Mouse (Mus musculus): ENCODE results near the gene Npy. TPM values are rescaled to one million over a fixed set of nuclear protein-coding genes. Genes with fewer than 3 reads are reported as not detected.
A peak's percentile ranks its signal among the peaks of the same experiment; 100 is the strongest.

The Npy gene
- 1.1 and 1.3 TPM in 2 replicates for polyA plus RNA-seq (2015; fragmentation: Nextera tagmentation; extraction: Ambion mirVana)

DNA sequence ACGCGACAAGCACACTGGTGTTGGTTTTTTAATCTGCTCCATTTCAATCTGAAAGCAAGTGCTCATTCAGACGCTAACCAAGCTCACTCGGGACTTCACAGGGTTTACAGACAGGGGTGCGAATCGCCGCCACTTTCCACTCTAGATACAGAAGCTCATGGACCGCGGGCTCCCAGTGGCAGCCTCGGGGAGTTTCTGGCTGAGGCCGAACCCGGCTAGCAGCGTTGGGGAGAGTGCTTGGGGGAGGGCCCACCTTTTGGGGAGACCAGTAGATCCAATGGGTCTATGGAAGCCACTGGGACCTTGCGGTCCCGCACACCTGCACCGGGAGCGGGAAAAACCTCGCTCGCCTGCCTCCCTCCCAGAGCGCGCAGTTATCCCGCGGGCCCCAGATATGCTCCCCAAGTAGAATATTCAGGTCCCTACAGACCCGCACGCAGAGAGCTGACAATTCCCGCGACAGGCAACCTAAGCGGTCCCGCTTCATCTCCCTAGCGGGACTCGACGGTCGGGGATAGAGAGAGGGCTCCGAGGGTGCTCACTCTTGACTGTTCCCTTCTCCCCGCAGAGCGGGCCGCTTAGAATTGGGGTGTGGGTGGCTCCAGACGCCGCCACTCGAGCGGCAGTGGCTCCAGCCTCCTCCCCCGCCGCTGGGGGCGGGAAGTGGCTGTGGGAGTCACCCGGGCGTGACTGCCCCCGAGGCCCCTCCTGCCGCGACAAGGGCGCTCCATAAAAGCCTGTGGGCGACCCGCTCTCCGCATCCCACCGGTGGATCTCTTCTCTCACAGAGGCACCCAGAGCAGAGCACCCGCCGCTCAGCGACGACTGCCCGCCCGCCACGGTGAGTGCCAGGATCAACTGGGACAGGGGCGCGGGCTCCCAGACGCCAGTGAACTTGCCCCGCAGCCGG is at the start of gene Npy:
Gene Npy (plus strand): TSS at position 750 of the 910 bp plus-strand sequence.
- ATAC-seq: no peak
- peak within 1 kb of the TSS; percentile 73 for H3K4me2 ChIP-seq (replicated peaks; ENCODE audit: low read depth)
- under 1% methylated on average over 58 of the region's 66 CpGs for WGBS
- H3K4me1 ChIP-seq (replicated peaks; ENCODE audit: control insufficient read depth, insufficient read depth, low read length): 0 out of 2 replicates have a peak, but pooled peaks cover 2% of the 10 kb centered on the region
- TF ChIP-seq CTCF (IDR thresholded peaks at IDR 0.05; ENCODE audit: low read depth): no peak
- H3K9me3 ChIP-seq (ENCODE audit: control insufficient read depth): no peaks in the 10 kb centered on the region
- no peaks in the 10 kb centered on the region for H3K36me3 ChIP-seq (ENCODE audit: control insufficient read depth, insufficient read depth)
- no peak within 1 kb of the TSS for H3K27ac ChIP-seq (ENCODE audit: low read depth, low read length)
- H3K27me3 ChIP-seq (replicated peaks; ENCODE audit: control insufficient read depth, insufficient read depth, low read length): peaks cover 50% of the 10 kb centered on the region
- peak within 1 kb of the TSS; percentile 46 for H3K4me3 ChIP-seq (ENCODE audit: low read depth, low read length)
- H3K9ac ChIP-seq (ENCODE audit: low read depth, low read length): no peak within 1 kb of the TSS

DNA sequence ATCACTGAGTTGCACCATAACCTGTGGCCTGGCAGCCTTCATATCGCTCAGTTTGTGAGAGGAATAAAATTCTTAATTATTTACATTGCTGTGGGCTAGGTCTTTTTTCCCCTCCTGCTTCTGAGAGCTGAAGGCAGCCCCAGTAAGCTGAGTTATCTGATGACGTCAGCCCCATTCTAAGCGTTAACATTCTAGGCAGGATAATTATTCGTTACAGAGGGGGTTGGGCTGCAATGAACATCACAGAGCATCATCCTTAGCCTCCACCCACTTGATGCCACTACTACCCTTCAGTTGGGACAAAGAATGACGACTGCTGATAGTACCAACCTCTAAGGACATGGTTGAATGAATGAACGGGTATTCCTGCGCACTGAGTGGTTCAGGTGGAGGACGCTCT is 47.5 kb upstream of the Npy start:
- H3K4me3 ChIP-seq (ENCODE audit: low read depth, low read length): no peak overlapping the region
- WGBS: 58% methylated on average over 8 of the region's 8 CpGs
- H3K4me1 ChIP-seq (replicated peaks; ENCODE audit: control insufficient read depth, insufficient read depth, low read length): no peaks in the 10 kb centered on the region
- no peak for TF ChIP-seq CTCF (IDR thresholded peaks at IDR 0.05; ENCODE audit: low read depth)
- H3K27ac ChIP-seq (ENCODE audit: low read depth, low read length): no peak overlapping the region
- no peaks in the 10 kb centered on the region for H3K27me3 ChIP-seq (replicated peaks; ENCODE audit: control insufficient read depth, insufficient read depth, low read length)
- ATAC-seq: no peak
- no peak overlapping the region for H3K4me2 ChIP-seq (replicated peaks; ENCODE audit: low read depth)
- no peaks in the 10 kb centered on the region for H3K36me3 ChIP-seq (ENCODE audit: control insufficient read depth, insufficient read depth)
- no peaks in the 10 kb centered on the region for H3K9me3 ChIP-seq (ENCODE audit: control insufficient read depth)
- no peak overlapping the region for H3K9ac ChIP-seq (ENCODE audit: low read depth, low read length)

DNA sequence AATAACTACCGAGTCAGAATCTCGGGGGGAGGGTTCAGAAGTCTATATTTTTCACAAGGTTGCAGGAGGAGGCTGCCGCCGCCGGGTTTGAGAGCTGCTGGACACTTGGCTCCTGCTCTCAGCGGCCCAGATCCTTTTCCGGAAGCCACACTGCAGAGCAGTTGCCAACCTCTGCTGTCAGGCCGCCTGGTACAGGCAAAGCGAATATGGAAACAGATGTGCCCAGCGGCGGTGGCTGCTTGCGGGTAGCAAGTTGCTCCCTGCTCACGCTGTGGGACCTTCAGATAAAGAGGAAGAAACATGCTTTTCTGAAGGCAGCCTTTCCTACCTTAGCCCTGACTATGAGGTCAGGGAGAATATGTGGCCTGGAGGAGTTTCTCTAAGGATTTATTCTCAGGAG is 44.4 kb upstream of the Npy start:
- 72% methylated on average over 13 of the region's 13 CpGs for WGBS
- H3K4me3 ChIP-seq (ENCODE audit: low read depth, low read length): no peak overlapping the region
- H3K4me2 ChIP-seq (replicated peaks; ENCODE audit: low read depth): no peak overlapping the region
- H3K36me3 ChIP-seq (ENCODE audit: control insufficient read depth, insufficient read depth): no peaks in the 10 kb centered on the region
- no peaks in the 10 kb centered on the region for H3K4me1 ChIP-seq (replicated peaks; ENCODE audit: control insufficient read depth, insufficient read depth, low read length)
- H3K9me3 ChIP-seq (ENCODE audit: control insufficient read depth): no peaks in the 10 kb centered on the region
- TF ChIP-seq CTCF (IDR thresholded peaks at IDR 0.05; ENCODE audit: low read depth): no peak
- H3K9ac ChIP-seq (ENCODE audit: low read depth, low read length): no peak overlapping the region
- H3K27ac ChIP-seq (ENCODE audit: low read depth, low read length): no peak overlapping the region
- H3K27me3 ChIP-seq (replicated peaks; ENCODE audit: control insufficient read depth, insufficient read depth, low read length): no peaks in the 10 kb centered on the region
- no peak for ATAC-seq

DNA sequence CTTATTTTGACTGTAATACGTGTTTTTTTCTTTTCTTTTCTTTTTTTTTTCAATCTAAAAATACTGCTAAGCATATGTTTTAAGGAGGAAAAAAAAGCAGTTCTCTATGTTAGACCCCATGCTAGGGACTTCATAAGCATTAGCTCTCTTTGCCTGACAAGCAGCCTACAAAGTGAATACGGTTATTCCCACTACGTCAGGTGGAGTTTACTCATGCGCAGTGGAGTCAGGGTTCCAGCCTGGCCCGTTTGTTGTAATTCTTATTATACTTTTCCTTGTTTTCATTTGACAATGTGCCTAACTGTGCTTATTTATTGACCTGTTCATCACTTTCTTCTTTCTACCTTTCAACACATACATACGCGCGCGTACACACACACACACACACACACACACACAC is 43.8 kb upstream of the Npy start:
- H3K4me3 ChIP-seq (ENCODE audit: low read depth, low read length): no peak overlapping the region
- WGBS: 93% methylated on average over 9 of the region's 9 CpGs

DNA sequence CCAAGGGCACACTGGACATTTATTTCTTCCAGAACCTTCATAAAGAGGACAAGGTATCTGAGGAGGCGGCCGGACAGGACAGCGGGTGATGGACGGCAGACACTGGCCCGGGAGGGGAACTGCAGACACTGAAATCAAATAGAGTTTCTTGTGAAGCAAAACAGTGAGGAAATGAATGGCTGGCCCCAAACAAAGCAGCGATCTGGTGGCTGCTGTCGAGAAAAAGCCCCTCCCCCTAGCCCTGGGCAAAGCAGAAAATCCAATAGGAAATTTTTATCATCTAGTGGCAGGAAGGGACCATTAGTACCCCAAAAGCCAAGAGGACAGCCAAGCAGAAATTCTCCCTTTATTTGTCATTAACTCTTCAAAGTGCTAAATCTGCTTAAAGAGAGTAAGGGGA is 42.9 kb upstream of the Npy start:
- no peak overlapping the region for H3K4me3 ChIP-seq (ENCODE audit: low read depth, low read length)
- H3K36me3 ChIP-seq (ENCODE audit: control insufficient read depth, insufficient read depth): no peaks in the 10 kb centered on the region
- H3K9ac ChIP-seq (ENCODE audit: low read depth, low read length): no peak overlapping the region
- H3K9me3 ChIP-seq (ENCODE audit: control insufficient read depth): no peaks in the 10 kb centered on the region
- no peaks in the 10 kb centered on the region for H3K27me3 ChIP-seq (replicated peaks; ENCODE audit: control insufficient read depth, insufficient read depth, low read length)
- no peak for TF ChIP-seq CTCF (IDR thresholded peaks at IDR 0.05; ENCODE audit: low read depth)
- H3K4me1 ChIP-seq (replicated peaks; ENCODE audit: control insufficient read depth, insufficient read depth, low read length): no peaks in the 10 kb centered on the region
- 37% methylated on average over 7 of the region's 7 CpGs for whole genome bisulfite sequencing
- no peak overlapping the region for H3K4me2 ChIP-seq (replicated peaks; ENCODE audit: low read depth)
- H3K27ac ChIP-seq (ENCODE audit: low read depth, low read length): no peak overlapping the region
- no peak for ATAC-seq

More for the DNA sequence above, 43.8 kb upstream of the Npy start:
- Histone ChIP-seq H3K4me1 (replicated peaks; ENCODE audit: control insufficient read depth, insufficient read depth, low read length) (no peaks in the 10 kb centered on the region), H3K9me3 (ENCODE audit: control insufficient read depth) (no peaks in the 10 kb centered on the region), H3K9ac (ENCODE audit: low read depth, low read length) (no peak overlapping the region), H3K27ac (ENCODE audit: low read depth, low read length) (no peak overlapping the region), H3K36me3 (ENCODE audit: control insufficient read depth, insufficient read depth) (no peaks in the 10 kb centered on the region), H3K27me3 (replicated peaks; ENCODE audit: control insufficient read depth, insufficient read depth, low read length) (no peaks in the 10 kb centered on the region), H3K4me2 (replicated peaks; ENCODE audit: low read depth) (no peak overlapping the region)
- no peak for TF ChIP-seq CTCF (IDR thresholded peaks at IDR 0.05; ENCODE audit: low read depth)
- ATAC-seq: no peak

DNA sequence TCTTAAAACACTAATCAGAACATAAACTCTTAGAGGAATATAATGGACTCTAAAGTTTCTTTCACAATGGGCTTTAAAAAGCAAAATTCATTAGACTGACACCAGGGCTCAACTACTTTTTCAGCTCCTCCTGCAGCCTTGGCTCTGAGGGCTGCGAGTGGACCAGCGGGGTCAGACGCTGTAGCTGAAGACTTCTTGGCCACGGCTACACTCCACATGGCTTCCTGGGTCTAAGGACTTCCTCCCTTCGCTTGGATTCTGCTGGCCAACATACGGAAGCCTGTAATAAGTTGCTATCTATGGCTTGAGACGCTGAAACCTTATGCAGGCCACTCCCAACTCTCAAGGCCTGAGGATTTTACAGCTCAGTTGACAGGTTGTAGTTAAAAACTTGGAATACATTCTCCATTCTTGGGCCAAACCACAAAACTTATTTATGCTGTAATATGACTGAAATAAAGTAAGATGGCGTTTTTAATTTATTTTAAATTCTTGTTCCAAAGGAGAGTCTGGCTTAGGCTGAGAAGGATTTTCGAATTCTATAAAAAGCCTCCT is 41.6 kb upstream of the Npy start:
- WGBS: 69% methylated on average over 9 of the region's 9 CpGs
- no peak for TF ChIP-seq CTCF (IDR thresholded peaks at IDR 0.05; ENCODE audit: low read depth)
- no peak overlapping the region for H3K4me2 ChIP-seq (replicated peaks; ENCODE audit: low read depth)
- no peaks in the 10 kb centered on the region for H3K36me3 ChIP-seq (ENCODE audit: control insufficient read depth, insufficient read depth)
- no peak overlapping the region for H3K4me3 ChIP-seq (ENCODE audit: low read depth, low read length)
- no peak overlapping the region for H3K9ac ChIP-seq (ENCODE audit: low read depth, low read length)
- H3K27me3 ChIP-seq (replicated peaks; ENCODE audit: control insufficient read depth, insufficient read depth, low read length): no peaks in the 10 kb centered on the region
- H3K27ac ChIP-seq (ENCODE audit: low read depth, low read length): no peak overlapping the region
- no peaks in the 10 kb centered on the region for H3K4me1 ChIP-seq (replicated peaks; ENCODE audit: control insufficient read depth, insufficient read depth, low read length)
- no peaks in the 10 kb centered on the region for H3K9me3 ChIP-seq (ENCODE audit: control insufficient read depth)
- no peak for ATAC-seq
